21 mouse cellular contexts compared by ENCODE assay signal in genomic region chr6:143830131-143830530, GRCm38 (mm10).
DNase-seq lines count a peak whose midpoint lies in the region; ATAC-seq and TF ChIP-seq lines count a peak whose summit lies in the region.
"Had no signal": no experiment of that assay in that cellular context is flagged by ENCODE, and none has a peak within 500 bp of the region (broad histone marks: within the 10 kb centered on the region; RNA-seq: fewer than 3 reads in every experiment).

No protein-coding gene starts in this region.

- H3K4me1 ChIP-seq in limb, embryonic 12.5 days (replicated peaks), result peaks cover 25% of the 10 kb centered on the region
- peaks cover 17% of the 10 kb centered on the region for H3K4me1 ChIP-seq in limb, embryonic 10.5 days
- no peaks in the 10 kb centered on the region for H3K4me1 ChIP-seq in forebrain, postnatal 0 days (ENCODE audit: insufficient read depth)
- H3K4me1 ChIP-seq: embryonic facial prominence, embryonic 15.5 days; forebrain, embryonic 15.5 days; heart, embryonic 15.5 days; hindbrain, embryonic 13.5 days had no signal

- peak overlapping the region; percentile 29; the same call in 1 of the 2 replicates for H3K27ac ChIP-seq in limb, embryonic 12.5 days
- no peak overlapping the region for H3K27ac ChIP-seq in limb, embryonic 10.5 days
- no peak overlapping the region for H3K27ac ChIP-seq in forebrain, postnatal 0 days (ENCODE audit: low read depth, low read length)
- H3K27ac ChIP-seq: embryonic facial prominence, embryonic 15.5 days; forebrain, embryonic 15.5 days; heart, adult 2 months; heart, embryonic 15.5 days; hindbrain, embryonic 13.5 days; hindbrain, postnatal 0 days had no signal

- peaks cover 16% of the 10 kb centered on the region for H3K27me3 ChIP-seq in limb, embryonic 12.5 days
- peaks cover 13% of the 10 kb centered on the region; the same call in 1 of the 2 replicates for H3K27me3 ChIP-seq in limb, embryonic 10.5 days (ENCODE audit: low read depth, poor library complexity, severe bottlenecking)
- no peaks in the 10 kb centered on the region for H3K27me3 ChIP-seq in forebrain, postnatal 0 days (ENCODE audit: insufficient read depth, low read length)
- H3K27me3 ChIP-seq: forebrain, embryonic 15.5 days; heart, embryonic 15.5 days; hindbrain, embryonic 13.5 days had no signal

- H3K36me3 ChIP-seq in limb, embryonic 12.5 days, result peaks cover 21% of the 10 kb centered on the region
- H3K36me3 ChIP-seq in limb, embryonic 10.5 days, result peaks cover 22% of the 10 kb centered on the region
- H3K36me3 ChIP-seq in forebrain, postnatal 0 days (ENCODE audit: insufficient read depth), result peaks cover 21% of the 10 kb centered on the region
- H3K36me3 ChIP-seq: embryonic facial prominence, embryonic 15.5 days; heart, embryonic 15.5 days had no signal

- H3K4me2 ChIP-seq in limb, embryonic 12.5 days, result no peak overlapping the region
- H3K4me2 ChIP-seq in forebrain, postnatal 0 days (ENCODE audit: low read depth), result no peak overlapping the region
- H3K4me2 ChIP-seq: embryonic facial prominence, embryonic 15.5 days; forebrain, embryonic 15.5 days; heart, embryonic 11.5 days; heart, embryonic 15.5 days; hindbrain, embryonic 13.5 days had no signal

- peak; percentile 56 to 60 for DNase-seq in adrenal gland, adult (ENCODE audit: inconsistent age in 2 of 2, low spot score in 1 of 2)
- DNase-seq in adrenal gland, postnatal 14 days, result no peak
- no peak for DNase-seq in limb, embryonic 10.5 days (ENCODE audit: low spot score)
- peak; percentile 30 for DNase-seq in fibroblast of lung, adult 2 months (ENCODE audit: low read depth)
- DNase-seq in embryo, embryonic 9.5 days (ENCODE audit: extremely low spot score), result no peak
- no peak for DNase-seq in forebrain, postnatal 0 days
- DNase-seq: cerebellum, adult 11-12 months; cerebellum, adult 9-10 months; cerebellum, postnatal 25 days; gastrocnemius, postnatal 14 days; heart, adult 2 months; heart, postnatal 14 days; kidney, adult 11 months had no signal

- H3K4me3 ChIP-seq in limb, embryonic 12.5 days (replicated peaks), result no peak overlapping the region
- no peak overlapping the region for H3K4me3 ChIP-seq in limb, embryonic 10.5 days
- no peak overlapping the region for H3K4me3 ChIP-seq in forebrain, postnatal 0 days (ENCODE audit: low read depth, low read length)
- H3K4me3 ChIP-seq: embryonic facial prominence, embryonic 15.5 days; erythroblast, embryonic 14.5 days; forebrain, embryonic 15.5 days; heart, adult 2 months; heart, embryonic 15.5 days; hindbrain, embryonic 13.5 days had no signal

- ATAC-seq in limb, embryonic 12.5 days (ENCODE audit: insufficient number of reproducible peaks, insufficient read depth, low FRiP score, low TSS enrichment, low read depth), result no peak
- ATAC-seq in forebrain, postnatal 0 days, result no peak
- ATAC-seq: forebrain, embryonic 15.5 days; hindbrain, postnatal 0 days had no signal

- no peak for TF ChIP-seq CTCF in forebrain, postnatal 0 days (IDR thresholded peaks at IDR 0.05; ENCODE audit: low read depth)

- H3K9me3 ChIP-seq in limb, embryonic 12.5 days, result no peaks in the 10 kb centered on the region
- H3K9me3 ChIP-seq in limb, embryonic 10.5 days (replicated peaks), result no peaks in the 10 kb centered on the region
- H3K9me3 ChIP-seq in forebrain, postnatal 0 days (ENCODE audit: low read length), result no peaks in the 10 kb centered on the region
- H3K9me3 ChIP-seq: embryonic facial prominence, embryonic 15.5 days; forebrain, embryonic 15.5 days; heart, embryonic 15.5 days; hindbrain, embryonic 13.5 days had no signal

- 59% methylated on average over 2 of the region's 2 CpGs for WGBS in limb, embryonic 12.5 days
- WGBS in limb, embryonic 10.5 days, result 63% methylated on average over 2 of the region's 2 CpGs
- 81% methylated on average over 2 of the region's 2 CpGs for WGBS in forebrain, postnatal 0 days

- H3K9ac ChIP-seq in limb, embryonic 12.5 days (replicated peaks), result no peak overlapping the region
- H3K9ac ChIP-seq in forebrain, postnatal 0 days, result no peak overlapping the region
- H3K9ac ChIP-seq: embryonic facial prominence, embryonic 15.5 days; forebrain, embryonic 15.5 days; heart, embryonic 15.5 days; hindbrain, embryonic 13.5 days had no signal

Comparison
In these comparisons a context has a peak if more than half of its experiments do, and no peak if none do; other contexts are left out.
1. DNase-seq: peak in adrenal gland, adult (2 of 2) and fibroblast of lung, adult 2 months (single experiment); none in adrenal gland, postnatal 14 days (single experiment), limb, embryonic 10.5 days (single experiment), embryo, embryonic 9.5 days (single experiment) and forebrain, postnatal 0 days (single experiment).